Mouse (Mus musculus) forebrain, embryonic 12.5 days (tissue): ENCODE data around the gene Lrrc4. TPM values are rescaled to one million over a fixed set of nuclear protein-coding genes. Genes with fewer than 3 reads are reported as not detected.

Experiments
- ATAC-seq: fragments of 200-750 bp; cut with Nextera tagmentation; 2 replicates; pipeline ENCODE4 v1.8.0; 2017; ENCODE audit warnings: moderate TSS enrichment; ENCODE audit not compliant: low FRiP score
- H3K27ac ChIP-seq: fragments of 300-500 bp; sonication (generic); 2 replicates; pipeline ENCODE4 v1.5.1; 2016; ENCODE audit warnings: mild to moderate bottlenecking
- H3K27me3 ChIP-seq: fragments of 300-500 bp; sonication (generic); 2 replicates; pipeline ENCODE4 v1.6.1; 2016; ENCODE audit warnings: mild to moderate bottlenecking
- H3K36me3 ChIP-seq: fragments of 300-500 bp; sonication (generic); replicated peaks from 2 replicates; pipeline ENCODE4 v1.6.1; 2016; ENCODE audit warnings: mild to moderate bottlenecking
- H3K4me1 ChIP-seq: fragments of 300-500 bp; sonication (generic); 2 replicates; pipeline ENCODE4 v1.6.1; 2016
- H3K4me2 ChIP-seq: fragments of 300-500 bp; sonication (generic); 2 replicates; pipeline ENCODE4 v1.6.1; 2016; ENCODE audit warnings: mild to moderate bottlenecking, moderate library complexity
- H3K4me3 ChIP-seq: fragments of 300-500 bp; sonication (generic); replicated peaks from 2 replicates; pipeline ENCODE4 v1.5.1; 2016; ENCODE audit warnings: mild to moderate bottlenecking
- H3K9ac ChIP-seq: fragments of 300-500 bp; sonication (generic); 2 replicates; pipeline ENCODE4 v1.6.1; 2016; ENCODE audit warnings: mild to moderate bottlenecking
- H3K9me3 ChIP-seq: fragments of 300-500 bp; sonication (generic); 2 replicates; pipeline ENCODE4 v1.6.1; 2016
- WGBS: fragments of 180-500 bp; shearing (Covaris S2); methylation state at CpG from one replicate; pipeline ENCODE4 v1.1.7; 2016; 5-methylcytosine and 5-hydroxymethylcytosine counted together
- polyA plus RNA-seq: library from polyadenylated mRNA; unstranded; fragments of >200 nt; fragmentation: Nextera tagmentation; extraction: Ambion mirVana; gene quantifications from 2 replicates; pipeline ENCODE4 v1.2.1, GENCODE M21; 2016

The Lrrc4 gene
- polyA plus RNA-seq, 1 experiment from 2014 or later, result 3.1 TPM

DNA sequence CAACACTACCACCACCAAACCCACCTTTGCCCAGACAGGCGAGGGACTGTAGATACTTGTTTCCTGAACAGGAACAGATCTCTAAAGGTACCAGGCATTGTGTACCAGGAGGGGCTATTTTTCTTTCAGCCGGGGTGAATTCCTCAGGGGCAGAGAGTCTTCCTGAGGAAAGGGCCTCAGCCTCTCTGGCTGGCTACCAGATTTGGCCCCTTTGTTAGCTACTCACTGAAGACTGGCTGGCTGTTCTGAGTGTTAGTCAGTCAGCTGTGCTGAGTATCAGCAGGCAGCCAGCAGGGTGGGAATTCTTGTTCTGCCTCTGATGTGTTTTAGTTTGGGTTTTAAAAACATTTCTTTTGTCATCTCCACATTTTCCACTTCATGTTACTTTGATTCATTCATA, 198.4 kb downstream of the Lrrc4 start:
- Histone ChIP-seq H3K27ac (peak overlapping the region; percentile 56), H3K4me3 (no peak overlapping the region), H3K27me3 (no peaks in the 10 kb centered on the region), H3K4me1 (peaks cover 42% of the 10 kb centered on the region), H3K9ac (no peak overlapping the region), H3K36me3 (no peaks in the 10 kb centered on the region), H3K9me3 (no peaks in the 10 kb centered on the region), H3K4me2 (no peak overlapping the region)
- WGBS, result 39% methylated on average over 2 of the region's 2 CpGs
- peak; percentile 56; the same call in 1 of the 2 replicates for ATAC-seq

DNA sequence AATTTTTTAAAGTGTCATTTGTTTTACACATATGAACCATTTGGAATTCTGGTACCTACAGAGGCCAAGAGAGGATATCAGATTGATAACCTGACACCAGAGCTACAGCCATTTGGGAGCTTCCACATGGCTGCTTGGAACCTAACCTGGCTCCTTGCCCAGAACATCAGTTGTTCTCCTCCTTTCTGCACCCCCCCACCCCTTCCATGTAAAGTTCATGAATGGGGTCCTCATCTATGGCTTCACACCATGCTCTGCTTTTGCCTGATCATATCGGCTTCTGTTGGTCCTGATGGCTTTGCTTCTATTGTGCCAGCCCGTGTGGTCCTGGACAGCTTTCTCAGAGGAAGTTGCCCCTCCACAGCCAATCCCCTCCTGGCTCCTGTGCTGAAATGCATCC, 200.6 kb downstream of the Lrrc4 start:
- peaks cover 35% of the 10 kb centered on the region for H3K4me1 ChIP-seq
- H3K9me3 ChIP-seq, result no peaks in the 10 kb centered on the region
- no peak for ATAC-seq
- no peak overlapping the region for H3K9ac ChIP-seq
- H3K27me3 ChIP-seq, result no peaks in the 10 kb centered on the region
- no peaks in the 10 kb centered on the region; the same call in 1 of the 2 replicates for H3K36me3 ChIP-seq
- no peak overlapping the region for H3K4me3 ChIP-seq
- no peak overlapping the region for H3K4me2 ChIP-seq
- H3K27ac ChIP-seq, result no peak overlapping the region
- WGBS, result 79% methylated on average over 2 of the region's 2 CpGs

DNA sequence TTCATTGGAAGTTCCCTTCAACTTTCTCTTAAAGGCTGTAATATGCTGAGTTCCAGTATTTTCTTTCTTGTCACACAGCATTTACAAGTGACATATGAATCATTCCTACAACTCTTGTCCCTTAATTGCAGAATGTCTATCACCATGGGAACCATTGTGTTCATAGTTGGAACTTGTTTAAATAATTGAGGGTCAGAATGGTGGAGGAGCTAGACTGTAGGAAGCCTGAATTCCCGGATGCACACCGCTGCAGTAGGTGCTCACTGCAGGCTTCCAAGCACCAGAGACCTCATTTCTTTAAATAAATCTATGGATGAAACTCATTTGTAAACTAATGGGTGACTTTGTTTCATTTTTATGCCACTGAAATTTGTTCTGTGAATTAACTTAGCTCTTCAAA, 201.7 kb downstream of the Lrrc4 start:
- whole genome bisulfite sequencing, result 33% methylated on average over 2 of the region's 2 CpGs
- ATAC-seq, result 0 out of 2 replicates have a peak, but pooled peaks have one; percentile 45
- no peak overlapping the region for H3K4me3 ChIP-seq
- no peaks in the 10 kb centered on the region for H3K9me3 ChIP-seq
- H3K27me3 ChIP-seq, result no peaks in the 10 kb centered on the region
- H3K4me1 ChIP-seq, result peaks cover 35% of the 10 kb centered on the region
- H3K27ac ChIP-seq, result no peak overlapping the region
- no peak overlapping the region for H3K9ac ChIP-seq
- H3K36me3 ChIP-seq, result no peaks in the 10 kb centered on the region; the same call in 1 of the 2 replicates
- H3K4me2 ChIP-seq, result no peak overlapping the region

DNA sequence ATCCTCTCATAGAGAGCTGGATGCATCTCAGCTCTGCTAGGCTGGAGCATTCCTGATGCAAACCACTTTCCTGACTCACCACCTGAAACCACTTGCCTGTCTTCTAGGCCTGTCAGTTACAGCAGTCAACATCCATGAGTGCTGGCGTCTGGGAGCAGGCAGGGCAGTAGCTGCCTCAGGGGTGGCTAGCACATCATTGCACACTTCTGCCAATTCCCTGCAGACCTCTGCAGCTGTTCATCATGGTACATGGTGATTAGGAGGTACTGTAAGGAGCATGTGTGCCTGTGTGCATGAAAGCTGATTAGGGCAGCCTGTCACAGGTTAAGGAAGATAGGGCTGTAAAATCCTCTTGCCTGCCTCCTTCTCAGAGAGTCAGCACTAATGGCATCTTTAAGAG, 203.1 kb downstream of the Lrrc4 start:
- H3K36me3 ChIP-seq, result no peaks in the 10 kb centered on the region; the same call in 1 of the 2 replicates
- WGBS, result 21% methylated on average over 1 of the region's 1 CpGs

DNA sequence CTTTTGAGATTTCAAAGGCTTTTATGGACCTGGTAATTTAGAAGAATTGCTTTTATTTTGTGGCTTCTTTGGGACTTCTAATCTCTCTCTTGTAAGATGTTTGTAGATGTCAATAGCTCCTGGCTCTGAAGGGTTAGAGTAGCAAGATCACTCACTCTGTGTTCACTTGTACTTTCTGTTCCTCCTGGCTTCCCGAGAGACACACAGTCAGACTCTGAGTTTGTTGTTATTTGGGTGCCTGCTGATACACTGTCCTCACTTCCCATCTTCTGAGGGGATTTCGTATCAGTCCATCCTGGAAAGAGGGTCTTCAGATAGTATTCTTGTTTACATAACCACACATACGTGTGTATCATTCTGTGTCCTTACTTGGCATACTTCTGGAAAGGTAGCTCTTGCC, 208.6 kb downstream of the Lrrc4 start:
- no peak overlapping the region for H3K9ac ChIP-seq
- H3K4me2 ChIP-seq, result no peak overlapping the region
- 75% methylated on average over 3 of the region's 3 CpGs for WGBS
- ATAC-seq, result no peak
- no peaks in the 10 kb centered on the region for H3K9me3 ChIP-seq
- H3K36me3 ChIP-seq, result no peaks in the 10 kb centered on the region; the same call in 1 of the 2 replicates
- peaks cover 26% of the 10 kb centered on the region for H3K4me1 ChIP-seq
- H3K27me3 ChIP-seq, result no peaks in the 10 kb centered on the region
- H3K27ac ChIP-seq, result no peak overlapping the region
- no peak overlapping the region for H3K4me3 ChIP-seq

More for the DNA sequence above, 203.1 kb downstream of the Lrrc4 start:
- peaks cover 34% of the 10 kb centered on the region for H3K4me1 ChIP-seq
- peak overlapping the region; percentile 38 for H3K27ac ChIP-seq
- H3K4me3 ChIP-seq, result no peak overlapping the region
- no peaks in the 10 kb centered on the region for H3K9me3 ChIP-seq
- no peaks in the 10 kb centered on the region for H3K27me3 ChIP-seq
- H3K9ac ChIP-seq, result no peak overlapping the region
- peak; percentile 65 for ATAC-seq
- no peak overlapping the region for H3K4me2 ChIP-seq

DNA sequence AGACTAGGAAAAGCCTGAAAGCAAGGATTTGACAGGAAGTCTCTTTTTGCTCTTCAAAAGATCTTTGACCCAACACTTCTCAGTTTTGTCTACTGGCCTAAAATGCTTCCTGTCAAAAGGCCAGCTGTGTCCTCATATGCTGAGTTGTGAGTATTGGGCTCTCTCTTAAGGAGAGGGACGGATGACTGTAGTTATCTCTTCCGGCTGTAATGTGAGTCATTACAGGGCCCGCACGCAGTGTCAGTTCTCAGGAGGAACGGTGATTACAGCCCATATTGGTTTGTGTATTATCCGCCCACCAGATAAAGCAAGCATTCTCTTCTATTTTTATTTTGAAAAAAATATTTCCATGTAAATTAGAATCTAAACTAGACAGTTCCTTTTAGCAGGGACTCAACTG, 209.0 kb downstream of the Lrrc4 start:
- Histone ChIP-seq H3K27ac (no peak overlapping the region), H3K27me3 (no peaks in the 10 kb centered on the region), H3K4me3 (no peak overlapping the region), H3K9ac (no peak overlapping the region), H3K4me2 (no peak overlapping the region), H3K9me3 (no peaks in the 10 kb centered on the region), H3K4me1 (peaks cover 27% of the 10 kb centered on the region), H3K36me3 (no peaks in the 10 kb centered on the region; the same call in 1 of the 2 replicates)
- WGBS, result 80% methylated on average over 6 of the region's 6 CpGs
- no peak for ATAC-seq

DNA sequence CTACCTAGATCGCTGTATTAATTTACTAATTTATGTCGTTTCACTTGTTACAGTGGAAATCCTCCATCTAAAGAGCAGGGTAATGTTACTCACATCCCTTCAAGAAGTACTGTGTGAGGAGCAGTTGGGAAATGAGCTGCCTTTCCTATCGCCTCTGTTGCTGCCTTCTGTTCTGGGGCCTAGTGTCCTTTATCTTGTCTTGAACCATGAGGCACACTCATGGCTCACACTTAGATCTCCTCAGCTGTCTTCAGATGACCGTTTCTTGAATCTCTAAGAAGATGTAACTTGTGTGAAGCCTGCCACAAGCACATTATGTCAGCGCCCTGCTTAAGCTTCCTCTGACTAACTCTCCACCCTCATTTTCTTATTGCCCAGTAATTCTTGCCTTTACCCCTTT, 209.6 kb downstream of the Lrrc4 start:
- H3K4me2 ChIP-seq, result no peak overlapping the region
- H3K27ac ChIP-seq, result no peak overlapping the region
- H3K9ac ChIP-seq, result no peak overlapping the region
- WGBS, result 89% methylated on average over 5 of the region's 5 CpGs
- H3K27me3 ChIP-seq, result no peaks in the 10 kb centered on the region
- H3K4me3 ChIP-seq, result no peak overlapping the region
- H3K4me1 ChIP-seq, result peaks cover 27% of the 10 kb centered on the region
- ATAC-seq, result no peak
- H3K36me3 ChIP-seq, result no peaks in the 10 kb centered on the region; the same call in 1 of the 2 replicates
- no peaks in the 10 kb centered on the region for H3K9me3 ChIP-seq

DNA sequence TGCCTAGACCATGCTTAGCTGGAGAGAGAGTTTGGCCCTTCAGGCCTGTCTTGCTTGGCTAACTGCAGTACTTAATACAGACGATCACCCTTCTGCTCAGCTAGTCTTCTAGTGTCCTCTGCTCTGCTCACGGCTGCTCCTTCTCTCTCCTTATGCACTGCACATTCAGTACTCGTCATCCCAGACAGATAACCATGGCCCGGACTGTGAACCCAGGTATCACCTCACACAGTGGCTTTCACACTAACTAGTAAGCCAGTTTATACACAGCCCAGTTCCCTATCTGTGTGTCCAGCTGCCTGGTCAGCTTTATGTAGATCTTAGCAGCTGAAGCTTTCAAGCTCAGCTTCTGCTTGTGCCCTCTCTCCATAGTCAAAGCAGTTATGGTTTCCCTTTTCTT, 210.1 kb downstream of the Lrrc4 start:
- H3K9ac ChIP-seq, result no peak overlapping the region
- H3K4me1 ChIP-seq, result peaks cover 27% of the 10 kb centered on the region
- 84% methylated on average over 4 of the region's 4 CpGs for WGBS
- no peak overlapping the region for H3K4me3 ChIP-seq
- H3K36me3 ChIP-seq, result no peaks in the 10 kb centered on the region; the same call in 1 of the 2 replicates
- no peaks in the 10 kb centered on the region for H3K9me3 ChIP-seq
- H3K27ac ChIP-seq, result no peak overlapping the region
- ATAC-seq, result no peak
- no peak overlapping the region for H3K4me2 ChIP-seq
- H3K27me3 ChIP-seq, result no peaks in the 10 kb centered on the region

DNA sequence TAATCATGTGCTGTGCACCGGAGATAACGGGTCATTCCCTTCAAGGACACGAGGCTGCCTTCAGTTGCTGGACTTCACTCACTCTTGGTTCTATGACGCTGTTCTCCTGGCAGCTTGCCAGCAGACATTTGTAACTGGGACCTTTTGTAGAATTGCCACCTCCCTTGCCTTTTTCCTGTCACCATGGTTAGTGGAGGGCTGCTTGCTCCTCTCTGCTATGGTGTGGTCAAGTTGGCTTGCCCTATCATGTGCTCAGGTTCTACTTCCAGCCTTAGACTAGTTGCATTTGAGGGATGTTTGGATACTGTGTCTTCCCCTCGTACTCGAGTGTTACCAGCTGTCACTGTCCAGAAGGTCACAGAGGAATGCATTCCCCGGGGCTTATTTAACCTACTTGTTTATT, 212.8 kb downstream of the Lrrc4 start:
- Histone ChIP-seq H3K4me3 (no peak overlapping the region), H3K36me3 (no peaks in the 10 kb centered on the region), H3K9me3 (no peaks in the 10 kb centered on the region), H3K9ac (no peak overlapping the region), H3K27me3 (no peaks in the 10 kb centered on the region), H3K27ac (peak overlapping the region; percentile 42; the same call in 1 of the 2 replicates), H3K4me1 (peaks cover 29% of the 10 kb centered on the region), H3K4me2 (no peak overlapping the region)
- WGBS, result 44% methylated on average over 7 of the region's 7 CpGs
- peak; percentile 63; the same call in 1 of the 2 replicates for ATAC-seq

DNA sequence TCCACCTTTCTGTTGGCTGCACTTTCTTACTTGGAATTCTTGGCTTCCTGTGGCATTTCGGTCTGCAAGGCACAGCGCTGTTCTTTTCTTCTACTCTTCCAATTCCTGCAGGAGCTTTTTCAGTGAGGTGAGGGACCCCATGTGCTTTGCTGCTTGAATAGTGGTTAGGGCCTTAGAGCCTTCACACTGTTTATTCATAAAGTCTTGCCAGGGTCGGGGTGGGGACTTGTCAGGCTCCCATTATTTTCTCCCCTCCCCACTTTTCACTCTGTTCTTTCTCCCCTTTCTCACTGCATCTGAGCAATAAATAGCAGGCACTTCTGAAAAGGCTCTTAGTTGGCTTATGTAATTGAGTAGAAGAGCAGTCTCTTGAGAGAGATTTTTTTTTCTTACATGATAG, 213.2 kb downstream of the Lrrc4 start:
- no peaks in the 10 kb centered on the region for H3K27me3 ChIP-seq
- no peak overlapping the region for H3K4me2 ChIP-seq
- no peaks in the 10 kb centered on the region for H3K36me3 ChIP-seq
- no peak overlapping the region for H3K9ac ChIP-seq
- no peaks in the 10 kb centered on the region for H3K9me3 ChIP-seq
- 20% methylated on average over 3 of the region's 3 CpGs for whole genome bisulfite sequencing
- H3K4me3 ChIP-seq, result no peak overlapping the region
- H3K4me1 ChIP-seq, result peaks cover 27% of the 10 kb centered on the region
- ATAC-seq, result peak; percentile 45; the same call in 1 of the 2 replicates
- H3K27ac ChIP-seq, result peak overlapping the region; percentile 42

DNA sequence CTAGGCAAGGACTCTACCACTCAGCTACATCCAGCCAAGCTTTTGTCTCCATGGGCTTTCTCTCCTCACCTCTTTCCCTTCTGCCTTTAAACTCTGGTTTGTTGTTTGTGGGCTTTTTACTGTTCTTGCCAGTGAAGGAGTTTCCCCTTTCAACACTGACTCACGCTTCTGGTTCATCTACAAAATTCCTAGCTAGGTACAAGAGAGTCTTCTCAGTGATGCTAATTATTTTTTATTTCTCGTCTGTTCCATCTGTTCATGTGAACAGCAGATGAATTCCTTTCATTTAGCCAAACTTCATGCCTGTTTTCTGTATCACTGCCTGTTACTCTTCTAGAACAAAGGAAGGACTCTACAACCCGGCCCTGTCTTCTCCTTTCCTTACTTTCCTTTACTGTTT, 215.6 kb downstream of the Lrrc4 start:
- H3K36me3 ChIP-seq, result no peaks in the 10 kb centered on the region
- H3K4me1 ChIP-seq, result peaks cover 27% of the 10 kb centered on the region
- H3K9me3 ChIP-seq, result no peaks in the 10 kb centered on the region
- 53% methylated on average over 3 of the region's 3 CpGs for WGBS
- no peak for ATAC-seq
- H3K27ac ChIP-seq, result peak overlapping the region; percentile 31; the same call in 1 of the 2 replicates
- H3K4me3 ChIP-seq, result no peak overlapping the region
- no peaks in the 10 kb centered on the region for H3K27me3 ChIP-seq
- H3K4me2 ChIP-seq, result no peak overlapping the region
- no peak overlapping the region for H3K9ac ChIP-seq

DNA sequence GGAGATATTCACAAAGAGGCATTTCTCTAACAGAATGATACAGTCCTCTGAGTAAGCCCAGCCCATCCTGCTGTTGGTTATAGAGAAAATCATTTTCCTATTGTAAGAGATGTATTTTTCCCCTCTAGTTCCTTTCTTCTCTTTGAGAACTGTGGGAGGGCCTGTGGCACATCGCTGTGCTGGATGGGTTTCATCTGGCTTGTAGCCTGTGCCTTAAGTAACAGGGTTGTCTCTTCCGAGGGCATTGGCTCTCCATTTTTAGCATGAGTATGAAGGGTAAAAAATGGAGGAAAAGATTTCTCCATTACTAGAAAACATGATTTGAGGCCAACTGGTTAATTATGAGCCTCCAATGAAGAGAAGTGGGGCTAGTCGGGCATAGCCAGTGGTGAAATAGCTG, 216.1 kb downstream of the Lrrc4 start:
- Histone ChIP-seq H3K27ac (no peak overlapping the region), H3K9me3 (no peaks in the 10 kb centered on the region), H3K36me3 (no peaks in the 10 kb centered on the region), H3K4me3 (no peak overlapping the region), H3K4me2 (no peak overlapping the region), H3K4me1 (peaks cover 27% of the 10 kb centered on the region), H3K9ac (no peak overlapping the region), H3K27me3 (no peaks in the 10 kb centered on the region)
- WGBS, result 87% methylated on average over 3 of the region's 3 CpGs
- no peak for ATAC-seq

DNA sequence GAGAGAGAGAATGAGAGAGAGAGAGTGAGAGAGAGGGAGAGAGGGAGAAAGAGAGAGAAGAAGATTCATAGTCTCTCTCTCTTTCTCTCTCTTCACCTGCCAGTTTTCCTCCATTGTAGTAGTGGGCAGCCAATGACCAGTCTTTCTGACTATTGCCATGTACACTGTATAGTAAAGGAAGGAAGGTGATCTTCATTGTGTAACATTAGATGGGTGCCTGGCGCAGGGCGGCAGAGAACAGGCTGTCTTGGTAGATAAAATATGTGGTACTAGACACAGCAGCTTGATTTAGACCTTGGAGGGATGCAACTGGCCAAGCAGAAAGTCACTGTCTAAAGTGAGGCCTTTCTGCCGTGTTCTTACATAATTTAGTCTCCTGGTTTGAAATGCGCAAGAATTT, 216.7 kb downstream of the Lrrc4 start:
- Histone ChIP-seq H3K4me2 (no peak overlapping the region), H3K4me1 (peaks cover 24% of the 10 kb centered on the region), H3K9ac (no peak overlapping the region), H3K4me3 (no peak overlapping the region), H3K27ac (no peak overlapping the region), H3K9me3 (no peaks in the 10 kb centered on the region), H3K27me3 (no peaks in the 10 kb centered on the region), H3K36me3 (no peaks in the 10 kb centered on the region)
- no peak for ATAC-seq
- 93% methylated on average over 4 of the region's 4 CpGs for WGBS
